ENCODE assay signal across 24 mouse cellular contexts in genomic region chr17:35354071-35354470, GRCm38 (mm10). TPM values are rescaled to one million over a fixed set of nuclear protein-coding genes. Genes with fewer than 3 reads are reported as not detected.
"Had no signal": no experiment of that assay in that cellular context is flagged by ENCODE, and none has a peak within 500 bp of the region (broad histone marks: within the 10 kb centered on the region; RNA-seq: fewer than 3 reads in every experiment).

No protein-coding gene starts in this region.

- H3K9me3 ChIP-seq: kidney, embryonic 15.5 days; limb, embryonic 12.5 days; limb, embryonic 15.5 days; midbrain, embryonic 12.5 days; midbrain, embryonic 15.5 days; neural tube, embryonic 13.5 days; stomach, embryonic 15.5 days had no signal

- H3K4me2 ChIP-seq: kidney, embryonic 15.5 days; limb, embryonic 12.5 days; limb, embryonic 15.5 days; liver, embryonic 11.5 days; lung, embryonic 14.5 days; midbrain, embryonic 12.5 days; midbrain, embryonic 15.5 days; neural tube, embryonic 13.5 days; stomach, embryonic 15.5 days had no signal

- H3K4me3 ChIP-seq: kidney, embryonic 15.5 days; limb, embryonic 12.5 days; limb, embryonic 15.5 days; midbrain, embryonic 12.5 days; midbrain, embryonic 15.5 days; neural tube, embryonic 13.5 days; stomach, embryonic 15.5 days had no signal

- H3K4me1 ChIP-seq: midbrain, embryonic 12.5 days had no signal

- H3K36me3 ChIP-seq: kidney, embryonic 15.5 days; limb, embryonic 12.5 days; limb, embryonic 15.5 days; midbrain, embryonic 12.5 days; midbrain, embryonic 15.5 days; neural tube, embryonic 13.5 days; stomach, embryonic 15.5 days had no signal

- H3K9ac ChIP-seq: kidney, embryonic 15.5 days; limb, embryonic 12.5 days; limb, embryonic 15.5 days; liver, embryonic 14.5 days; liver, postnatal 0 days; lung, embryonic 14.5 days; midbrain, embryonic 12.5 days; midbrain, embryonic 15.5 days; neural tube, embryonic 13.5 days; stomach, embryonic 15.5 days had no signal

- H3K27ac ChIP-seq: kidney, embryonic 15.5 days; limb, embryonic 12.5 days; limb, embryonic 15.5 days; liver, embryonic 14.5 days; macrophage; midbrain, embryonic 12.5 days; midbrain, embryonic 15.5 days; neural tube, embryonic 13.5 days; stomach, embryonic 15.5 days had no signal

- ATAC-seq: intestine, postnatal 0 days; liver, postnatal 0 days; lung, postnatal 0 days; midbrain, embryonic 15.5 days had no signal

- DNase-seq: kidney, adult 2 months; kidney, postnatal 10 days; kidney, postnatal 36 days; left cerebral cortex, postnatal 4 days; liver, postnatal 0 days; lung, embryonic 14.5 days; retina, postnatal 1 day; right cerebral cortex, postnatal 25 days; spleen, adult 18-20 months; thymus, adult 18-20 months; thymus, postnatal 36 days had no signal

RNA-seq across cellular contexts. Expression of gene H2-Q2, which starts 12.0 kb away (rescaled TPM):
- polyA plus RNA-seq: macrophage had no signal

RNA-seq across cellular contexts. Expression of gene H2-Q1, which starts 33.9 kb away (rescaled TPM):
- polyA plus RNA-seq: kidney, embryonic 15.5 days; limb, embryonic 12.5 days; limb, embryonic 15.5 days; macrophage; testis, adult 2 months had no signal
